Mouse (Mus musculus): ENCODE results near the gene Rcvrn. TPM values are rescaled to one million over a fixed set of nuclear protein-coding genes. Genes with fewer than 3 reads are reported as not detected.

Gene Rcvrn
- polyA plus RNA-seq, 1 experiment from 2014 or later, result not detected

GRCm38 (mm10) chr11:67727095-67727494 is 32.0 kb downstream of the Rcvrn start:
- no peaks in the 10 kb centered on the region for H3K9me3 ChIP-seq (ENCODE audit: control insufficient read depth, low read depth, low read length)
- H3K36me3 ChIP-seq (ENCODE audit: control insufficient read depth, insufficient read depth, low read length), result no peaks in the 10 kb centered on the region
- H3K9ac ChIP-seq (replicated peaks; ENCODE audit: low read depth, low read length), result no peak overlapping the region
- no peak for ATAC-seq (ENCODE audit: insufficient number of reproducible peaks, insufficient read depth, low FRiP score, low read depth)
- WGBS, result 66% methylated on average over 6 of the region's 6 CpGs
- H3K27me3 ChIP-seq (ENCODE audit: control insufficient read depth, insufficient read depth, low read length), result no peaks in the 10 kb centered on the region
- no peak overlapping the region for H3K27ac ChIP-seq (ENCODE audit: low read length)
- no peak overlapping the region for H3K4me2 ChIP-seq (replicated peaks; ENCODE audit: low read depth, low read length)
- no peak overlapping the region for H3K4me3 ChIP-seq (ENCODE audit: low read depth, low read length)
- H3K4me1 ChIP-seq (ENCODE audit: control insufficient read depth, insufficient read depth, low read length), result no peaks in the 10 kb centered on the region

GRCm38 (mm10) chr11:67728726-67729125 is 33.6 kb downstream of the Rcvrn start:
- Histone ChIP-seq H3K9ac (replicated peaks; ENCODE audit: low read depth, low read length) (no peak overlapping the region), H3K4me2 (replicated peaks; ENCODE audit: low read depth, low read length) (no peak overlapping the region), H3K27me3 (ENCODE audit: control insufficient read depth, insufficient read depth, low read length) (no peaks in the 10 kb centered on the region), H3K4me3 (ENCODE audit: low read depth, low read length) (no peak overlapping the region), H3K36me3 (ENCODE audit: control insufficient read depth, insufficient read depth, low read length) (no peaks in the 10 kb centered on the region), H3K27ac (ENCODE audit: low read length) (no peak overlapping the region), H3K9me3 (ENCODE audit: control insufficient read depth, low read depth, low read length) (no peaks in the 10 kb centered on the region), H3K4me1 (ENCODE audit: control insufficient read depth, insufficient read depth, low read length) (no peaks in the 10 kb centered on the region)
- ATAC-seq (ENCODE audit: insufficient number of reproducible peaks, insufficient read depth, low FRiP score, low read depth), result no peak

- Histone ChIP-seq H3K9ac (replicated peaks; ENCODE audit: low read depth, low read length) (no peak overlapping the region), H3K4me3 (ENCODE audit: low read depth, low read length) (no peak overlapping the region), H3K4me1 (ENCODE audit: control insufficient read depth, insufficient read depth, low read length) (no peaks in the 10 kb centered on the region), H3K27ac (ENCODE audit: low read length) (no peak overlapping the region), H3K27me3 (ENCODE audit: control insufficient read depth, insufficient read depth, low read length) (no peaks in the 10 kb centered on the region), H3K36me3 (ENCODE audit: control insufficient read depth, insufficient read depth, low read length) (no peaks in the 10 kb centered on the region), H3K4me2 (replicated peaks; ENCODE audit: low read depth, low read length) (no peak overlapping the region), H3K9me3 (ENCODE audit: control insufficient read depth, low read depth, low read length) (no peaks in the 10 kb centered on the region)
- no peak for ATAC-seq (ENCODE audit: insufficient number of reproducible peaks, insufficient read depth, low FRiP score, low read depth)
- 100% methylated on average over 2 of the region's 2 CpGs for WGBS
These were observed 35.9 kb downstream of the Rcvrn start for GRCm38 (mm10) chr11:67731056-67731455.

GRCm38 (mm10) chr11:67733726-67734125 is 38.6 kb downstream of the Rcvrn start:
- no peak overlapping the region for H3K27ac ChIP-seq (ENCODE audit: low read length)
- H3K4me1 ChIP-seq (ENCODE audit: control insufficient read depth, insufficient read depth, low read length), result no peaks in the 10 kb centered on the region
- ATAC-seq (ENCODE audit: insufficient number of reproducible peaks, insufficient read depth, low FRiP score, low read depth), result no peak
- H3K4me2 ChIP-seq (replicated peaks; ENCODE audit: low read depth, low read length), result no peak overlapping the region
- H3K9me3 ChIP-seq (ENCODE audit: control insufficient read depth, low read depth, low read length), result no peaks in the 10 kb centered on the region
- no peaks in the 10 kb centered on the region for H3K27me3 ChIP-seq (ENCODE audit: control insufficient read depth, insufficient read depth, low read length)
- no peaks in the 10 kb centered on the region for H3K36me3 ChIP-seq (ENCODE audit: control insufficient read depth, insufficient read depth, low read length)
- H3K4me3 ChIP-seq (ENCODE audit: low read depth, low read length), result no peak overlapping the region
- WGBS, result 69% methylated on average over 1 of the region's 1 CpGs
- no peak overlapping the region for H3K9ac ChIP-seq (replicated peaks; ENCODE audit: low read depth, low read length)

GRCm38 (mm10) chr11:67734597-67734996 is 39.5 kb downstream of the Rcvrn start:
- H3K9me3 ChIP-seq (ENCODE audit: control insufficient read depth, low read depth, low read length), result no peaks in the 10 kb centered on the region
- no peaks in the 10 kb centered on the region for H3K27me3 ChIP-seq (ENCODE audit: control insufficient read depth, insufficient read depth, low read length)
- no peak overlapping the region for H3K4me3 ChIP-seq (ENCODE audit: low read depth, low read length)
- ATAC-seq (ENCODE audit: insufficient number of reproducible peaks, insufficient read depth, low FRiP score, low read depth), result no peak
- H3K36me3 ChIP-seq (ENCODE audit: control insufficient read depth, insufficient read depth, low read length), result no peaks in the 10 kb centered on the region
- no peak overlapping the region for H3K27ac ChIP-seq (ENCODE audit: low read length)
- no peak overlapping the region for H3K9ac ChIP-seq (replicated peaks; ENCODE audit: low read depth, low read length)
- H3K4me1 ChIP-seq (ENCODE audit: control insufficient read depth, insufficient read depth, low read length), result no peaks in the 10 kb centered on the region
- 50% methylated on average over 3 of the region's 3 CpGs for WGBS
- no peak overlapping the region for H3K4me2 ChIP-seq (replicated peaks; ENCODE audit: low read depth, low read length)

- Histone ChIP-seq H3K4me2 (replicated peaks; ENCODE audit: low read depth, low read length) (no peak overlapping the region), H3K27me3 (ENCODE audit: control insufficient read depth, insufficient read depth, low read length) (no peaks in the 10 kb centered on the region), H3K9me3 (ENCODE audit: control insufficient read depth, low read depth, low read length) (no peaks in the 10 kb centered on the region), H3K4me1 (ENCODE audit: control insufficient read depth, insufficient read depth, low read length) (no peaks in the 10 kb centered on the region), H3K36me3 (ENCODE audit: control insufficient read depth, insufficient read depth, low read length) (no peaks in the 10 kb centered on the region), H3K9ac (replicated peaks; ENCODE audit: low read depth, low read length) (no peak overlapping the region), H3K4me3 (ENCODE audit: low read depth, low read length) (no peak overlapping the region), H3K27ac (ENCODE audit: low read length) (no peak overlapping the region)
- no peak for ATAC-seq (ENCODE audit: insufficient number of reproducible peaks, insufficient read depth, low FRiP score, low read depth)
- 76% methylated on average over 6 of the region's 6 CpGs for WGBS
These were observed 43.2 kb downstream of the Rcvrn start for GRCm38 (mm10) chr11:67738345-67738744.

- Histone ChIP-seq H3K9me3 (ENCODE audit: control insufficient read depth, low read depth, low read length) (no peaks in the 10 kb centered on the region), H3K9ac (replicated peaks; ENCODE audit: low read depth, low read length) (no peak overlapping the region), H3K4me2 (replicated peaks; ENCODE audit: low read depth, low read length) (no peak overlapping the region), H3K36me3 (ENCODE audit: control insufficient read depth, insufficient read depth, low read length) (no peaks in the 10 kb centered on the region), H3K27me3 (ENCODE audit: control insufficient read depth, insufficient read depth, low read length) (no peaks in the 10 kb centered on the region), H3K4me3 (ENCODE audit: low read depth, low read length) (no peak overlapping the region), H3K27ac (ENCODE audit: low read length) (no peak overlapping the region), H3K4me1 (ENCODE audit: control insufficient read depth, insufficient read depth, low read length) (no peaks in the 10 kb centered on the region)
- ATAC-seq (ENCODE audit: insufficient number of reproducible peaks, insufficient read depth, low FRiP score, low read depth), result no peak
- WGBS, result 67% methylated on average over 5 of the region's 5 CpGs
These were observed 43.8 kb downstream of the Rcvrn start for GRCm38 (mm10) chr11:67738846-67739490.

GRCm38 (mm10) chr11:67741569-67741968 is 46.4 kb downstream of the Rcvrn start:
- ATAC-seq (ENCODE audit: insufficient number of reproducible peaks, insufficient read depth, low FRiP score, low read depth), result no peak
- Histone ChIP-seq H3K27ac (ENCODE audit: low read length) (no peak overlapping the region), H3K36me3 (ENCODE audit: control insufficient read depth, insufficient read depth, low read length) (no peaks in the 10 kb centered on the region), H3K9ac (replicated peaks; ENCODE audit: low read depth, low read length) (no peak overlapping the region), H3K27me3 (ENCODE audit: control insufficient read depth, insufficient read depth, low read length) (no peaks in the 10 kb centered on the region), H3K4me2 (replicated peaks; ENCODE audit: low read depth, low read length) (no peak overlapping the region), H3K9me3 (ENCODE audit: control insufficient read depth, low read depth, low read length) (no peaks in the 10 kb centered on the region), H3K4me3 (ENCODE audit: low read depth, low read length) (no peak overlapping the region), H3K4me1 (ENCODE audit: control insufficient read depth, insufficient read depth, low read length) (no peaks in the 10 kb centered on the region)
